In the genomic region with DNA sequence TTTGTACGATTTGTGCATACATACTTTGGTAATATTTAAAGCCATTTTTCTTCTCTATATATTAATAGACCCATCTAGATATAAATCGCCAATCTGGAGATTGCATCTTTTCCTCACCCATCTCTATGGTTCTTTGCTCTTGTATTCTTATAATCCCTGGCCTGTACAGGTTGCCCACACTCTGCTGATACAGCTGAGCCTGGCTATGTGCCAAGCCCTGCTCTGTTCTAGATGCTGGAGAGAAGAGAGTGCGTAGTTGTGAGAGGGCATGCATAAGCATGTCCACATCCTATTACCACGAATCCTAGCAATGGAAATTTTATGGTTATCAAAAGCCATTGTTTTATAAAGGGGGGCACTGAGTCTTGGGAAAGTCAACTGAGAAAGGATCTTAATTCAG, we compare ENCODE assay signal across 9 mouse cellular contexts.
"Had no signal": no experiment of that assay in that cellular context is flagged by ENCODE, and none has a peak within 500 bp of the region (broad histone marks: within the 10 kb centered on the region; RNA-seq: fewer than 3 reads in every experiment).

No protein-coding gene starts in this region.

- DNase-seq: kidney, postnatal 36 days; layer of hippocampus, adult 9-11 months; layer of hippocampus, postnatal 36 days; lung, adult 18-20 months; lung, postnatal 4 days; retina, postnatal 1 day; right cerebral cortex, postnatal 4 days; thymus, adult 2 months; thymus, postnatal 25 days had no signal
